Mouse (Mus musculus) liver, adult 2 months (tissue): Measurements from ENCODE around the gene Creg1.

ENCODE experiments used
- CTCF ChIP-seq: fragments of 200-500 bp; IDR thresholded peaks from 2 replicates; pipeline ENCODE4 v1.5.1; 2011; ENCODE audit warnings: low read depth, low read length, control low read depth
- POLR2A ChIP-seq: fragments of 200-500 bp; IDR thresholded peaks from 2 replicates; pipeline ENCODE4 v1.6.1; 2011; ENCODE audit warnings: low read length, control low read depth; ENCODE audit not compliant: insufficient read depth; ENCODE audit errors: extremely low read depth

DNA sequence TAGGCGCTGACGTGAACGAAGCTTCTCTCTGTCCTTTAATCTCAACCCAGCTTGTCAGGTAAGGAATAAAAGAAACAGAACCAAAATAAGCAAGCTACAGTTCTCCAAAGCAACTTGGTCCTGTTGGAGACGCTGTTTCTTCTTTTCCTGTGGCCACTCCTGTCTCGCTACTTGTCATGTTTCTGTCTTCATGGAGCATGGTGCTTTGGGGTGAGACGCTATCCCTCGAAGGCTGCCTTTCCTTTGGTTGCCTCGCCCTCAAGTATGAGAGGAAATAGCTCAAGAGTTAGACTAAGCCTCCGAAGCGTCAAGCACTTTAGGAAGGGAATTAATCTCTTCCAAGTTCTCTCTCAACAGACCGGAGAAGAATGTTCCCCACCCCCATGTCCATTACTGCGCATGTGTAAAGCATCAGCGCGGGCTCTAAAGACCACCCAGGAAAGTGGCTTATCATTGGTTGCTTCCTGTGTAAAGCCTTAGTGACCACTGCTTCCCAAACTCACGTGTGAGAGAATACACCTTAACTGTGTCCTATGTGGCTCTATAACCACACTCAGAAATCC, 44.9 kb upstream of the Creg1 start:
- TF ChIP-seq CTCF (no peak), POLR2A (no peak)
